Mouse (Mus musculus) kidney, adult 9 months (tissue): ENCODE measurements at regions not wholly inside any gene's neighbourhood (a gene's known extent, or its start where the extent isn't known, plus 50 kb on each side); places are given as distances from the start of the nearest gene placed in this dataset.
"Not testable (repeated sequence)": the region's sequence is repeated elsewhere in the genome, so short reads cannot be mapped to it uniquely, and the experiment has no call there.

Source experiments
- DNase-seq: peaks from one replicate; pipeline ENCODE4 v3.0.0; 2022

- DNase-seq = no peak
These were observed 61.0 kb upstream of the Galnt18 start for GRCm38 (mm10) chr7:111840826-111841225.

DNA sequence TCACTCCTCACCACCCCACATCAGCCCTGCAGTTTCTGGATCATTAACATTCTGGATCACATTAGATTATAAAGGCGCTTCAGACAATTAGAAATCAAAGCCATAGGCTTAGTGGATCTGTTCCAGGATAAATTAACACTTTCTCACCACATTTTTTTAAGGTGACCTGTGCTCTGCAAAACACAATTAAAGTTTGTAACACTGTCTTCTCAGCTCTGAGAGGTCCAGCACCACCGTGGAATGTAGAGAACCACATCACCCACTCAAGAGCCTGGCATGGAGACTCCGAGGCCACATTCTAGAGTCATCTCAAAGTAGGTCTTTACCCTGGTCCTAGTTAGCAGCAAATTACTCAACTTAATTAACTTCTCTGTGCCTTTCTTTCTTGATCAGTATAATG, 58.4 kb upstream of the Galnt18 start:
- DNase-seq = no peak

- DNase-seq = not testable (repeated sequence)
These were observed 54.6 kb upstream of the Galnt18 start for GRCm38 (mm10) chr7:111834356-111834755.

DNA sequence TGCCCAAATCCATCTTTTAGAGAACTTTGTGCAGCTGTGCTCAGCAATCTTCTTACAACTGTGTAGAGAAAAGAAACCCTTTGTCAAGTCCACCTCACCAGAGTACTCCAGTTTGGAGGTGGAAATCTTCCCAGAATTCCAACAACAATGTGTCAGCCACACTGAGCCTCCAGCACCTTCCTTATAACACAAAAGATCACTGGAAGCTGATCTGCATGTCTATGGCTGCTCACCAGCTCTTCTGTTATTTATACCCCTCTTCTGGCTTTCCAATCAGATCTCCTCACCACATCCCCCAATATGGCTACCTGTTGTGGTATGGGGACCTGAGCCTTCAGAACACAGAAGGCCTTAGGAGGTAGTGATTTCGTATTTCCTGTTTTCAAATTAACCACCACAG, 50.2 kb upstream of the Galnt18 start:
- no peak for DNase-seq
